Mouse (Mus musculus): ENCODE data around the gene Plcl1.

DNA sequence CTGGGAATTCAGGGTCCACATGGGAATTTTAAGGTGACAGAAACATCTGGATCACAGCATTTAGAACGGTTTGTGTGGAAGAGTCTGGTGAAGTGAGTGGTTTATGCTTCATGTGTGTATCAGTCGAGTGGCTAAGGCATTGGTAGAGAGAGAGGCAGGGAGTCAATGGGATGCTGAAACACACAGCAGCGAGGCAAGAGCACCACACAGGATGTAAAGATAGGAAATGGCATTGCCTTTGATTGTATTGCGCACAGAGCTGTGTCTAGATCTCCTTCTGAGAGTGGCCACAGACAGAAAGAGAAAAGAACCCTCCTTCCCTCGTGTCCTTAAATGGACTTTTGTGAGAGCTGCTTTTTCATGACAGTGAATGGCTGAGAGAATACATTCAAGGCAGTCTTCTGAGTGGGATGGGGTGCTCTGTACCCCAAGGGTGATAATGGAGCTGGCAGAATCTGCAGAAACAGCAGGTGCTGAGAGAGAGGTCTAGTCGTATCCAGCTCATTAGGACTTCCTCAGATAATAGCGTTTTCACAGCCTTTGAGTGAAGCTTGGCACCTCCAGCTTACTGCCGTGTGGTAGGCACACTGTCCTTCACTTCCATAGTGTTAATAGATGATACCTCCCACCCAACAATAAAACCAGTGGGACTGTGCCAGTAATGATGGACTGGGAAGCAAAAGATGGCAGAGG, 253.9 kb downstream of the Plcl1 start:
- TF ChIP-seq POLR2A (IDR thresholded peaks at IDR 0.05; ENCODE audit: low read depth, low read length), result no peak
- TF ChIP-seq CTCF (IDR thresholded peaks at IDR 0.05; ENCODE audit: extremely low read depth, insufficient read length, insufficient replicate concordance, low read depth, low read length), result no peak

All from small intestine, adult 2 months (tissue).